Mouse (Mus musculus) frontal cortex, postnatal 14 days (tissue): ENCODE results near the gene Catsper3.

Source experiments
- DNase-seq, 2 experiments: peaks; one replicate each; pipeline ENCODE4 v3.0.0; 2022; ENCODE audit warnings: low spot score in 2 of 2

Catsper3 gene

GRCm38 (mm10) chr13:55852205-55852604 is 67.8 kb downstream of the Catsper3 start:
- no peak for DNase-seq

DNA sequence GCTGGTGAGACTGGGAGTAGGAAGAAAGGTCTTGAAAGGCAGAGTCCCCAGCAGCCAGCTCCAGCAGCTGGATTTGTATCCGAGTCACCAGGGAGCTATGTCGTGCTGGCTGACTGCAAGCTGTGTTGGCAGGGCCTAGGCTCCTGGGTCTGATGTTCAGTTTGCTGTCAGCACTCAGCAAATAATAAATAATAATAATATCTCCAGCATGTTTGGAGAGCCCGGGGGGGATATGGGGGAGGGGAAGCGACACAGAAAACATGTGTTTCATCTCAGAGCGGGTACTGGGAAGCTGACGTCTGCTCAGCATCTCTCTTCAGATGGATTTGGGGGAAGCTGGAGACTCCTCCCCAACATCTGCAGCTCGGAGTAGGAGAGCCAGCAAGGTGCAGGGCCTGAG is 71.4 kb downstream of the Catsper3 start:
- DNase-seq = no peak

DNA sequence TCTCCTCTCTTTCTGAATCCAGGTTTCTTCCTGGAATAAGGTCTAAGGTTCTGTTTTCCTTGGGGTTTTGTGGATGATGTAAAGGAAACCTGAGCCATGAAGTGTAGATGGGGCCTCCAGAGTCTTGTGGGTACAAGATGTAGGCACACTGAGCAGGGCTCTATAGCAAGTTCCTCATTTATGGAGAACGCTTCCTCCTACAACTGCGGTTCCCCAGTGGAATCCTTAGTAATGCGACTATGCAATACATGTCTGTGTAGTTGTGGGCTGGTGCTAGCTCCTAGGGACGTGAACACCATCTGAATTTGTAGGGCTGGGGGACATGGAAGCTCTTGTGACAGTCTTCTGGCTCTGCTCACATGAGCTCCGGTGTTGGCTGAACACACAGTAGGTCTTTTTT is 74.1 kb downstream of the Catsper3 start:
- no peak for DNase-seq
